Mouse (Mus musculus) cortical plate, adult 2 months (tissue): Measurements from ENCODE around the gene Tbccd1. TPM values are rescaled to one million over a fixed set of nuclear protein-coding genes. Genes with fewer than 3 reads are reported as not detected.

ENCODE experiments used
- H3K27ac ChIP-seq: fragments of 200-500 bp; 2 replicates; pipeline ENCODE4 v1.5.1; 2012; ENCODE audit warnings: low read length, control low read depth, inconsistent platforms; ENCODE audit not compliant: insufficient read depth
- H3K4me1 ChIP-seq: fragments of 200-500 bp; 2 replicates; pipeline ENCODE4 v1.6.1; 2011; ENCODE audit warnings: low read length; ENCODE audit not compliant: control insufficient read depth, insufficient read depth
- H3K4me3 ChIP-seq: fragments of 200-500 bp; 2 replicates; pipeline ENCODE4 v1.5.1; 2011; ENCODE audit warnings: mild to moderate bottlenecking, low read length, control low read depth; ENCODE audit not compliant: insufficient read depth
- CTCF ChIP-seq: fragments of 200-500 bp; IDR thresholded peaks from 2 replicates; pipeline ENCODE4 v1.5.1; 2011; ENCODE audit warnings: mild to moderate bottlenecking, control low read depth, low read length; ENCODE audit not compliant: insufficient read depth; ENCODE audit errors: extremely low read depth
- POLR2A ChIP-seq: fragments of 200-500 bp; IDR thresholded peaks from 2 replicates; pipeline ENCODE4 v1.6.1; 2011; ENCODE audit warnings: mild to moderate bottlenecking, low read length, control low read depth; ENCODE audit not compliant: insufficient read depth; ENCODE audit errors: extremely low read depth
- polyA plus RNA-seq: library from polyadenylated mRNA; depleted of rRNA; stranded (reverse); fragments of >200 nt; gene quantifications from 2 replicates; pipeline ENCODE4 v1.2.3, GENCODE M21; 2012; rRNA removed

Tbccd1 gene
- polyA plus RNA-seq: 17.4 and 17.7 TPM in 2 replicates

DNA sequence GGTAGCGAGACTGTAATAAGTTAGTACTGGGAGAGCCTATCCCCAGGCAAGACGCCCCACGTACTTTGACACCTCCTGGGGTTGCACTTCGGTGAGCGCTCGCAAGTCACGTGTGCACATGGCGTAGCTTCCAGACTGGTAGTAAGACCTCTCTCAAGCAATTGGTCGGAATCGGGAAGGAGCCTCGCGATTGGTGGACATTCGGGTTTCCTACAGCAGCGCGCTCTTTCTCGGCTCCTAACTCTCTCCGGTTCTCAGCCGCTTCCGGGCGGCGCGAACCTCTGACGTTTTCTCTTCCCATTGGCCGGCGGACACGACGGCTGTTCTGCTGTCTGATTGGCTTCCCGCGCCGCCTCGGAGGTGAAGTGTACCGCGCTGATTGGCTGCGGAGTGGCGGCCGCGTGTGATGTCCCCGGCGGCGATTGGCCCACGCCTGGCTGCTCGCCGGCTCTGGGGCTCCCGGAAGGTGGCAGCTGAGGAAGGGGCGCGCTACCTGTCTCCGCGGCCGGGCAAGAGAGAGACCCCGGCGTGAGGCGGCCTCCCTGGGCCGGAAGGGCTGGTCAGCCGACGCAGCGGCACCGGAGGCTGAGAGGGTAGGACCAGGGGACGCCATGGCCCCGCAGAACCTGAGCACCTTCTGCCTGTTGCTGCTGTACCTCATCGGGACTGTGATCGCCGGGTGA is at the start of gene Tbccd1, which contains the start of gene Dnajb11:
Tbccd1 (minus strand) TSS at position 239 of the 683 bp plus-strand sequence.
Dnajb11 (plus strand) TSS at position 415 of the 683 bp plus-strand sequence.
- H3K4me1 ChIP-seq: peaks cover 3% of the 10 kb centered on the region
- peak; percentile 73 for TF ChIP-seq POLR2A
- no peak for TF ChIP-seq CTCF
- H3K4me3 ChIP-seq: peak within 1 kb of the TSS; percentile 41
- H3K27ac ChIP-seq: no peak within 1 kb of the TSS; the same call in 1 of the 2 replicates

DNA sequence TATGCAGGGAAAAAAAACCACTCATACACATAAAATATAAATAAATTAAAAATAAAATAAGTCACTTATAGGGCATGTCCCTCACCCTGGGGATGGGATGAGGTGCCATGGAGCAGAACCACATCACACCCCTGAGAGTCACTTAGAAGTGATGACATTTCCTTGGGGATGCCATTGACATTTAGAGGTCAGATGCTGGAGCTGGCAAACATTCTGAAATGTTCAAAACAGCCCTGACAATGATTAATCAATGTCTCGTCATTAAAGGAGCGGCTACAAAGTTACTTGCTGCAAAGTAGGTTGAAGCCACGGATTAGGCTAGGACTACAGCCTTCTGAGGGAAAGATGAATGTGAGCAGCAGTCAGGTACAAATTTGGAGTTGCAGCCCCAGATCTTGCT is 43.9 kb upstream of the Tbccd1 start:
- Histone ChIP-seq H3K27ac (no peak overlapping the region), H3K4me3 (no peak overlapping the region), H3K4me1 (no peaks in the 10 kb centered on the region)
- TF ChIP-seq POLR2A (no peak), CTCF (no peak)

DNA sequence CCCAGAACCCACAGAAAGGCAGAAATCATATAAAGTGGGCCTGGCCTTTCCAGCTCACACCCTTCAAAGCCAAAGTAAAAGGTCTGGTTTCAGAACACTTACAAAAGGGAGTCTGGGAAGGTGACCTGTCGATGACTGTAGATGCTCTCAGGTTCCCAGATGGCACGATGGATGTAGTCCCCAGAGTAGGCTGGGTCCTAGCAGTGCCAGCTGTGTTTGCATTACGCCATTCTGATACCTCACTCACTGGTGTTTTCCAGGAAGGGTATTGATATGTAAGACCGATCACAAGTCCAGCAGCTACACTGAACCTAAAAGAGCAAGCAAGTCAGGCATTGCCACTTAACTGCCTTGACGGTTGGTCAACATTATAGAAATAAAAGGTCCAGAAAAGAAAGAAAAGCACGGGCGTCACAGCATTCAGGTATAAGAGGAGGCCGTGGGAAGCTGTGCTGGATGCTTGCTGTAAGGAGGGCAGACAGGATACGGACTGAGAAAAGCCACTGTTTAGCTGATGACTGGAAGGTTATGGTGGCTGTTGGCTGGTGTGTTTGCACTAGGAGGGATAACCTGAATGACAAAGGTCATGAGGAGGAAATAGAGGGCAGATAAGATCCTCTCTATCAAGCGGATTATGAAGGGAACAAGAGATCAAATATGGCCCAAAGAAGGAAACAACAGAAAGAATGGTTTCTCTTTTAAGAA is 42.5 kb upstream of the Tbccd1 start:
- H3K4me1 ChIP-seq: no peaks in the 10 kb centered on the region
- H3K4me3 ChIP-seq: no peak overlapping the region
- no peak overlapping the region for H3K27ac ChIP-seq
- TF ChIP-seq POLR2A (no peak), CTCF (no peak)

DNA sequence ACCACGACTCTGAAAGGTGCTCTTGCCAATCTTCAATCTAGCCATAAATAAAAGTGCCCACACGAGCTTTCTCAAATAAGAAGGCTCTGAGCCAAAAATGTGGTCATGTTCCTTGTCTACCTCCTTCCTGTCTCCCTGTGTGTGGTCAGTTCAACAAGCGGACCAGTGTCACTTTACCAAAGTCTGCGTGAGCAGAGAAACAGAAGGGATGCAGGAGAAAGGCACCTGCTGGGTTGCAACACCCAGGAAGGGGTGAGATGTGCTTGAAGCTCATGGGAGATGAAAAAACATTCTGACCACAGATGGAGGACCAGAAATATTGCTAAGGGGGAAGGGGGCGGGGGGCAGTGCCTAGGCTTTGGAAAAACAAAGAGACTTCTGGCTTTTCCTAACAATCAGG is 41.9 kb upstream of the Tbccd1 start:
- no peak overlapping the region for H3K4me3 ChIP-seq
- H3K27ac ChIP-seq: no peak overlapping the region
- no peak for TF ChIP-seq CTCF
- no peak for TF ChIP-seq POLR2A
- no peaks in the 10 kb centered on the region for H3K4me1 ChIP-seq

DNA sequence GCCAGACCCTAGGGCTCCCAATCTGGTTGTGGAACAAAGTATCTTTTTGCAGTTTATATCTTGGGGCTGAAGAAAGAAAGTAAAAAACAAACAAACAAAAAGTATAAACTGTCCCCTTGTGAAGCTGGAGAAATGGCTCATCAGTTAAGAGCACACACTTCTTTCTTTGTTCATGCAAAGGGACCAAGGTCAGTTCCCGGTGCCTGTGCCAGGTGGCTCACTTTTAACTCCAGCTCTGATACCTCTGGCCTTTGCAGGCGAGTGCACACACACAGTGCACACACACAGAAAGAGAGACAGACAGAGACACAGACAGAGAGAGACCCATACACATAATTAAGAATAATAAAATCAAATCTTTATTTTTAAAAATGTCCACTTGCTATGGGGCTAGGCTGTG is 39.1 kb upstream of the Tbccd1 start:
- Histone ChIP-seq H3K4me1 (no peaks in the 10 kb centered on the region), H3K4me3 (no peak overlapping the region), H3K27ac (no peak overlapping the region)
- no peak for TF ChIP-seq POLR2A
- no peak for TF ChIP-seq CTCF

DNA sequence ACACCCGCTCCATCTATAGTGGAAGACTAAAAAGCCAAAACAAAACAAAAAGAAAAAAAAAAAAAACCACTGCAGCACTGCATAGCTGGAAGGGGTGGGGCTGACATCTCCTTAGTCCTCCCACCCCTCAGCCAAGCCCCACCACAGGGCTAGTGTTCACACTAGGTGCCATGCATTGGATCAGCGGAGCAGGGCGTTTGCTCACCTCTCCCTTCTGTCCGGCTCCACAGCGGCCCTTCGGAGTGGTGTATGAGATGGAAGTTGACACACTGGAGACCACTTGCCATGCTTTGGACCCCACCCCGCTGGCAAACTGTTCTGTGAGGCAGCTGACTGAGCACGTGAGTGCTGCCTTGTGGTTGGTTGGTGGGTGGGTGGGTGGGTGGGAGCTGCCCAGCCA is 36.6 kb upstream of the Tbccd1 start:
- TF ChIP-seq POLR2A: no peak
- TF ChIP-seq CTCF: no peak
- Histone ChIP-seq H3K4me3 (no peak overlapping the region), H3K27ac (no peak overlapping the region), H3K4me1 (no peaks in the 10 kb centered on the region)

DNA sequence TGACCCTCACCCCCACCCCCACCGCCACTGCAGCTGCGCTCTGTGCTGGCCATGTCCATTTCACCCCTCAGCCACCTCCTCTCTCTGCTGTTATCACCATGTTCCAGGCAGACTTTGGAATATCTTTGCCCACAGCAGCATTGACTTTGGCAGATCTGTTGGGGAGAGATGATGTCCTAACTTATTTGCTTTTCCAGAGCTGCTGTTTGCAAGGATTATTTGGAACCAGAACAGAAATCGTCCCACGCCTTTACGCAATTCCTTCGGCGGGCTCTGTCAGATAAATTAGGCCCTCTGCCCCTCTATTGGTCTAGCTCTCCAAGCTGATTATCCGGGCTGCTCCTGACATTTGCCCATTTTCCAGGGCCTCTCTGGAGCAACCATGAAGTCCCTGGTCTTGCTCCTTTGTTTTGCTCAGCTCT is 34.3 kb upstream of the Tbccd1 start:
- H3K4me3 ChIP-seq: no peak overlapping the region
- no peaks in the 10 kb centered on the region for H3K4me1 ChIP-seq
- no peak for TF ChIP-seq CTCF
- no peak for TF ChIP-seq POLR2A
- no peak overlapping the region for H3K27ac ChIP-seq

DNA sequence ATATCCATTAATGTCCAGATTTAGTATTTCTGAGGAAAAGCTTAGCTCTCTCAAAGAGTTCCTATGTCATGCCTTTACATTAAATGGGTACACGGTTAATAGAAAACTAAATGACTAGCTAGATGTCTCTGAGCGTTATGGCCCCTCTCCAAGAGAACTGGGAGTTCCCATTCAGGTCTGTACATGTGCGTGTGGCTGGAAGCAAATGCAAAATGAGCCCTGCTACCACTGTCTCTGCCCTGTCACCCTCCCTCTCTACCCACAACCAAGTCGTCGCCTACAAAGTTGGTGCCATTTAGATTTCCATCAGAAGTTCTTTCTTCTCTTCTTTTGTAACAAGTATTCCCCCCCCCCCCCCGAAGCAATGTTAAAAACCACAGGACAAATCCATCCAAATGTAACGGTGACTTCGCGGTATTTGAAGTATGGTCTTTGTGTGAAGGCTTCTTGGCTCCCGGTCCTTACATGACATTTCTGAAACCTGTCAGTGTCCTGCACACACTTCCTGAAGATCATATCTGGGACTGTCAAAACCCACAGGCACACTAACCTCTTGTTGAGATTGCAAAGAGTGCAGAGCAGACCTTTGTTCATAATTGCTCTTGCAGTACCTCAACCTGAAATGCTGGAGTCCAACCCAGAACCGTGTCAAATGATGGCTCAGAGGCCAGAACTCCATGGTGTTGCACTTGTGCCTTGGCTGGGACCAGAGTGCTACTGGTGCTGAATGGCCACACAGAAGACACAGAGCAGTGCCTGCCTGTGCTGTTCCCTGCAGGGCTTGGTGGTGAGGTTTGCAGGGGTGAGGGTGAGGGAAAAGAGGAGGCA is 33.4 kb upstream of the Tbccd1 start, which contains the start of gene Ahsg:
Ahsg (plus strand) TSS at position 595 of the 828 bp plus-strand sequence.
- Histone ChIP-seq H3K27ac (no peak within 1 kb of the TSS), H3K4me1 (no peaks in the 10 kb centered on the region), H3K4me3 (no peak within 1 kb of the TSS)
- TF ChIP-seq CTCF (no peak), POLR2A (no peak)

DNA sequence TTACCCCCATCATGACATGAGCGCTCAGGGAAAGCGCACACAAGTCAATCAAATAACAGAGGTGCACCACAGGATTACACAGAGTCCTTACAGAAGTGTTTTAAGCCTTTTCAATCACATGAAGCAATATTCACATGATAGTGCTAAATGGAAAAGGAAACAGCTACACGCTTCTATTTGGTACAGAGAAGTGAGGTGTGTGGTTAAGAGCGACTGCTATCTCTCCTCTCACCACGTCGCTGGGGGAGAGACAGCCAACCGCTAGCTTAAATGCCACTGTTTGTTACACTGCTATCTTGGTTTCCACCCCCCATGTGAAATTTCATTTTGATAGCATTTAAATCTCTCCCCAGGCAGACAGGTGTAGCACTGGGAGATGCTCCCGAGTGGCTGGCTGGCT is 32.2 kb upstream of the Tbccd1 start:
- TF ChIP-seq POLR2A (no peak), CTCF (no peak)
- H3K27ac ChIP-seq: no peak overlapping the region
- no peak overlapping the region for H3K4me3 ChIP-seq
- H3K4me1 ChIP-seq: no peaks in the 10 kb centered on the region

DNA sequence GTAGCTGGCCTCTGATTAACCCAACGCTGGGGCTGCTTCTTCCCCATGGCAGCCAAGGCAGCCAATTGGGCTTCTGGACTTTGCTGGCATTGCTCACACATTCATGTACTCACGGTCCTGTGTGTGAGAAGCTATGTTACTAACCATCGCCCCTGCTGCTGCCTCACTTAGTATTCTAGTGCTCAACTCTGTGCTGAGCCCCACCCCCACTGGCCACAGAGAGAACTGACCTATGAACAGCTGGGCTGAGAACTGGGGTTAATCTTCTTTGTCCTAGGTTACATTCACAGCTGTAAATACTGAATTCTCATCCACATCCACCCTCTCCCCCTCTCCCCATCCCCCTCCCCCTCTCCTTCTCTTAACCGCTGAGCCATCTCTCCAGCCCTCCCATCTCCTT is 31.4 kb upstream of the Tbccd1 start:
- Histone ChIP-seq H3K27ac (no peak overlapping the region), H3K4me1 (no peaks in the 10 kb centered on the region), H3K4me3 (no peak overlapping the region)
- TF ChIP-seq POLR2A: no peak
- no peak for TF ChIP-seq CTCF
